Mouse (Mus musculus): Measurements from ENCODE around the gene Fuca2. TPM values are rescaled to one million over a fixed set of nuclear protein-coding genes. Genes with fewer than 3 reads are reported as not detected.
A peak's percentile ranks its signal among the peaks of the same experiment; 100 is the strongest.

Gene Fuca2
- polyA plus RNA-seq, 1 experiment, result 39.1 TPM

DNA sequence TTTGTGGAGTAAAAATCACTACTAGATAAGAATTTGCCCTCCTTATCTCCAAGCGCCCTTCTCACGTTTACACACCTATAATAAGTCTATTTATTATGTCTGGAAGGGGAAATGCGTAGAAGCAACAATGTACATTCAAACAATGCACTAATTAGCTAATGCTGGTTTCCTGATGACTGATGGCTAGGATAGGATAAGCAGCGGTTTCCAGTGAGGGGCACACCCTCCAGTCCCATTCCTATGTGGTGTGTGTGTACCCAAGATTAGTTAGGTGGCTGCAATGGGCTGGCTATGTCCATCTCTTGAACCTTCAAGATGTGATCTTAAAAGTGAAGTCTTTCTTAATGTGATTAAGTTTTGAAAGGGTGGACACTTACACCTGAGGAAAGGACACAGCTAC is 22.5 kb downstream of the Fuca2 start:
- H3K4me1 ChIP-seq (ENCODE audit: control insufficient read depth, insufficient read depth, low read length), result no peaks in the 10 kb centered on the region
- TF ChIP-seq POLR2A (IDR thresholded peaks at IDR 0.05; ENCODE audit: extremely low read depth, insufficient read depth, low read length), result no peak
- no peak for TF ChIP-seq CTCF (IDR thresholded peaks at IDR 0.05; ENCODE audit: extremely low read depth, insufficient read depth, low read length)
- no peak overlapping the region for H3K4me3 ChIP-seq (ENCODE audit: insufficient read depth, low read length)
- no peak overlapping the region for H3K27ac ChIP-seq (ENCODE audit: insufficient read depth, low read length)

DNA sequence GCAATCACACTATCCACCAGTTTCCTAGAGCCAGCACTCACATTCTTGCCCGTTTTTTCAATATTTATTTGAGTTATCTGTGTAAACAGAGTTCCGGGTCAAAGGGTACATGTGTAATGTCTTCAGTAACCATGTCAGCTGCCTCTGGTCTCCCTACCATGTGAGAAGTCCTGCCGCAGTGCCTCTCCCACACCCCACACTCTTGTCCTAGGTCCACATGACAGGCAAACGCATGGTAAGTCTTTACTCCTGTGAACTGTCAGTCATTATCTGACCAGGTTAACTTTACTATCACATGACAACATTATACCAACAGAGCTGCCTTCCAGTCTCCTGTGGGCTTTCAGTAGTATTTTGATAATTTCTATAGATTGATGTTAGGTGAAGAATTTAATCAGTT is 28.8 kb downstream of the Fuca2 start:
- H3K4me1 ChIP-seq (ENCODE audit: control insufficient read depth, insufficient read depth, low read length), result no peaks in the 10 kb centered on the region
- no peak overlapping the region for H3K4me3 ChIP-seq (ENCODE audit: insufficient read depth, low read length)
- no peak overlapping the region for H3K27ac ChIP-seq (ENCODE audit: insufficient read depth, low read length)
- TF ChIP-seq POLR2A (IDR thresholded peaks at IDR 0.05; ENCODE audit: extremely low read depth, insufficient read depth, low read length) (no peak), CTCF (IDR thresholded peaks at IDR 0.05; ENCODE audit: extremely low read depth, insufficient read depth, low read length) (no peak)

DNA sequence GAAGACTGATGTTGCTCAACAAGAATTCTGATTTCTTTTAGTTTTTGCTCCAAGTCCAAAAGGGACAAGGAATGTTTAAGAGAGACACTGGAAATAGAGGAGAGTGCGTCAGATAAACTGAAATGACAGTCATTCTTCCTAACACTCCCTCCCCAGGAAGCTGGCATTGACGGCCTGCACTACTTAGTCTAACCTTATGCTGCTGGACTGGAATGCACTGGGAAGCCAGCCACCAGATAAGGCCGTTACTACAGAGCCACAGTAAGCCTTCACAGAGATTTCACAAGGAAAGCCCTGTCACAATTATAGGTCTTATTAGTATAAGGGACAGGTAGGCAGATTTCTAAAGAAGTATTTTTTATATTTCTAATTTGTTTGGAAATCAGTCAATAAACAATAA is 35.4 kb downstream of the Fuca2 start:
- Histone ChIP-seq H3K27ac (ENCODE audit: insufficient read depth, low read length) (no peak overlapping the region), H3K4me1 (ENCODE audit: control insufficient read depth, insufficient read depth, low read length) (no peaks in the 10 kb centered on the region), H3K4me3 (ENCODE audit: insufficient read depth, low read length) (no peak overlapping the region)
- TF ChIP-seq POLR2A (IDR thresholded peaks at IDR 0.05; ENCODE audit: extremely low read depth, insufficient read depth, low read length), result no peak
- no peak for TF ChIP-seq CTCF (IDR thresholded peaks at IDR 0.05; ENCODE audit: extremely low read depth, insufficient read depth, low read length)

- no peak overlapping the region for H3K4me3 ChIP-seq (ENCODE audit: insufficient read depth, low read length)
- H3K4me1 ChIP-seq (ENCODE audit: control insufficient read depth, insufficient read depth, low read length), result no peaks in the 10 kb centered on the region
- TF ChIP-seq POLR2A (IDR thresholded peaks at IDR 0.05; ENCODE audit: extremely low read depth, insufficient read depth, low read length) (no peak), CTCF (IDR thresholded peaks at IDR 0.05; ENCODE audit: extremely low read depth, insufficient read depth, low read length) (no peak)
- no peak overlapping the region for H3K27ac ChIP-seq (ENCODE audit: insufficient read depth, low read length)
These were observed 37.4 kb downstream of the Fuca2 start for GRCm38 (mm10) chr10:13536706-13537105.

- no peak for TF ChIP-seq CTCF (IDR thresholded peaks at IDR 0.05; ENCODE audit: extremely low read depth, insufficient read depth, low read length)
- no peak for TF ChIP-seq POLR2A (IDR thresholded peaks at IDR 0.05; ENCODE audit: extremely low read depth, insufficient read depth, low read length)
- no peak overlapping the region for H3K4me3 ChIP-seq (ENCODE audit: insufficient read depth, low read length)
- H3K27ac ChIP-seq (ENCODE audit: insufficient read depth, low read length), result no peak overlapping the region
- no peaks in the 10 kb centered on the region for H3K4me1 ChIP-seq (ENCODE audit: control insufficient read depth, insufficient read depth, low read length)
These were observed 40.5 kb downstream of the Fuca2 start for GRCm38 (mm10) chr10:13539769-13540333.

GRCm38 (mm10) chr10:13541721-13542120 is 42.4 kb downstream of the Fuca2 start:
- Histone ChIP-seq H3K4me3 (ENCODE audit: insufficient read depth, low read length) (no peak overlapping the region), H3K4me1 (ENCODE audit: control insufficient read depth, insufficient read depth, low read length) (no peaks in the 10 kb centered on the region), H3K27ac (ENCODE audit: insufficient read depth, low read length) (no peak overlapping the region)
- TF ChIP-seq POLR2A (IDR thresholded peaks at IDR 0.05; ENCODE audit: extremely low read depth, insufficient read depth, low read length) (no peak), CTCF (IDR thresholded peaks at IDR 0.05; ENCODE audit: extremely low read depth, insufficient read depth, low read length) (no peak)

- Histone ChIP-seq H3K4me1 (ENCODE audit: control insufficient read depth, insufficient read depth, low read length) (peaks cover 2% of the 10 kb centered on the region; the same call in 1 of the 2 replicates), H3K27ac (ENCODE audit: insufficient read depth, low read length) (no peak within 1 kb of the TSS), H3K4me3 (ENCODE audit: insufficient read depth, low read length) (peak within 1 kb of the TSS; percentile 94)
- TF ChIP-seq POLR2A (IDR thresholded peaks at IDR 0.05; ENCODE audit: extremely low read depth, insufficient read depth, low read length), result peak; percentile 82; the same call in 1 of the 2 replicates
- no peak for TF ChIP-seq CTCF (IDR thresholded peaks at IDR 0.05; ENCODE audit: extremely low read depth, insufficient read depth, low read length)
These were observed 53.5 kb downstream of the Fuca2 start, which contains the start of the genes Adat2 and Pex3 for GRCm38 (mm10) chr10:13552646-13553497. TSS of gene Adat2 (plus strand) at chr10:13552894. TSS of gene Pex3 (minus strand) at chr10:13553142.

GRCm38 (mm10) chr10:13553498-13553985 is 54.2 kb downstream of the Fuca2 start:
- H3K4me1 ChIP-seq (ENCODE audit: control insufficient read depth, insufficient read depth, low read length), result peaks cover 2% of the 10 kb centered on the region; the same call in 1 of the 2 replicates
- H3K4me3 ChIP-seq (ENCODE audit: insufficient read depth, low read length), result peak overlapping the region; percentile 94
- TF ChIP-seq CTCF (IDR thresholded peaks at IDR 0.05; ENCODE audit: extremely low read depth, insufficient read depth, low read length) (no peak), POLR2A (IDR thresholded peaks at IDR 0.05; ENCODE audit: extremely low read depth, insufficient read depth, low read length) (no peak)
- H3K27ac ChIP-seq (ENCODE audit: insufficient read depth, low read length), result no peak overlapping the region

DNA sequence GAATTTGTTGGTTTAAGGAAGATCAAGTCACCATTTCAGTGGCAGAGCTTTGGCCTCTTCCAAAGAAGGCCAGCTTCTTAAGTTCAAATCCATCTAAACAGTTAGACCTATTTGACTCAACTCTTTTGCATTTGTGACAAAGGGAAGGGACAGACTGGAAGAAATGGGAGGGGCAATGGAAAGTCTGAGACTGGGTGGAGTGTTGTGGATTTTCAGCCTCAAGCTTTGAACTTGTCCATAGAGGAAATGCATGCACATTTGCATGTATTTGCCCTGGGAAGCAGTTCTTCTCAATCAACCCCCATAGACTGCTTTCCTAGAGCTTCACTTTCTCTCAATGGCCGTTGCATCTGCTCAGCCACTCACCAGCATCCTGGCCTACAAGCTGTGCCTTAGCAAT is 55.0 kb downstream of the Fuca2 start:
- no peak for TF ChIP-seq CTCF (IDR thresholded peaks at IDR 0.05; ENCODE audit: extremely low read depth, insufficient read depth, low read length)
- TF ChIP-seq POLR2A (IDR thresholded peaks at IDR 0.05; ENCODE audit: extremely low read depth, insufficient read depth, low read length), result no peak
- H3K4me1 ChIP-seq (ENCODE audit: control insufficient read depth, insufficient read depth, low read length), result peaks cover 2% of the 10 kb centered on the region; the same call in 1 of the 2 replicates
- H3K27ac ChIP-seq (ENCODE audit: insufficient read depth, low read length), result no peak overlapping the region
- H3K4me3 ChIP-seq (ENCODE audit: insufficient read depth, low read length), result no peak overlapping the region
